30 mouse cellular contexts compared by ENCODE assay signal in the genomic region with DNA sequence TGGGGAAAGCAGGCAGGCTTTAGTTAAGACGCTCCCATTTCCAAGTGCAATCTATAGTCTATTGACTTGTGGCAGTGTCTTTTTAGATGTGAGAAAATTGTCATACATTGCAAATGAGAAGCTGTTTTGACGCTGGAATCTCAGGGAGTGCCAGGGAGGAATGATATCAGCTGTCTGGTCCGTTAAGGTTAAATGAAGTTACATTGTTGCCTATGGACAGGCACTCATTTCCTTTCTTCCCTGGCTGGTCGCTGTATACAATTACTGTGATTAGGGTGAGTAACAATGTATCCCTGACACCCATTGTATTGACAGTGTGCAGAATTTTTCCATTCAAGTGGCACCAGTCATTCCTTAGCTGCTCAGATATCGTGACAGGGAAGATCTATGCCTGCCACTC.
"Had no signal": no experiment of that assay in that cellular context is flagged by ENCODE, and none has a peak within 500 bp of the region (broad histone marks: within the 10 kb centered on the region; RNA-seq: fewer than 3 reads in every experiment).

No protein-coding gene starts in this region.

- H3K27me3 ChIP-seq: limb, embryonic 12.5 days; limb, embryonic 13.5 days; limb, embryonic 15.5 days; liver, embryonic 12.5 days; liver, embryonic 13.5 days; liver, embryonic 15.5 days; megakaryocyte, embryonic 14.5 days had no signal

- H3K27ac ChIP-seq: left cerebral cortex, adult 2 months; limb, embryonic 10.5 days; limb, embryonic 12.5 days; limb, embryonic 13.5 days; limb, embryonic 15.5 days; liver, embryonic 12.5 days; liver, embryonic 13.5 days; liver, embryonic 14.5 days; liver, embryonic 15.5 days; lung, embryonic 15.5 days; macrophage; midbrain, embryonic 10.5 days; midbrain, embryonic 12.5 days; midbrain, embryonic 13.5 days had no signal

- H3K9ac ChIP-seq: limb, embryonic 12.5 days; limb, embryonic 13.5 days; limb, embryonic 15.5 days; liver, embryonic 12.5 days; liver, embryonic 13.5 days; liver, embryonic 14.5 days; liver, embryonic 15.5 days; liver, postnatal 0 days; lung, embryonic 14.5 days; lung, embryonic 15.5 days; midbrain, embryonic 12.5 days; midbrain, embryonic 13.5 days had no signal

- H3K4me3 ChIP-seq: left cerebral cortex, adult 2 months; limb, embryonic 10.5 days; limb, embryonic 12.5 days; limb, embryonic 13.5 days; limb, embryonic 15.5 days; liver, embryonic 12.5 days; liver, embryonic 13.5 days; liver, embryonic 15.5 days; lung, embryonic 15.5 days; megakaryocyte, embryonic 14.5 days; midbrain, embryonic 10.5 days; midbrain, embryonic 12.5 days; midbrain, embryonic 13.5 days; myocyte had no signal

- DNase-seq: left cerebral cortex, postnatal 4 days; liver; liver, embryonic 13.5 days; liver, postnatal 0 days; lung, adult 18-20 months; lung, adult 2 months; lung, embryonic 14.5 days; lung, postnatal 10 days; lung, postnatal 14 days; lung, postnatal 36 days; lung, postnatal 4 days; midbrain, embryonic 14.5 days had no signal

- H3K9me3 ChIP-seq: limb, embryonic 10.5 days; limb, embryonic 12.5 days; limb, embryonic 13.5 days; limb, embryonic 15.5 days; liver, embryonic 12.5 days; liver, embryonic 13.5 days; liver, embryonic 15.5 days; lung, embryonic 15.5 days; megakaryocyte, embryonic 14.5 days; midbrain, embryonic 10.5 days; midbrain, embryonic 12.5 days; midbrain, embryonic 13.5 days had no signal

- H3K4me2 ChIP-seq: limb, embryonic 12.5 days; limb, embryonic 13.5 days; limb, embryonic 15.5 days; liver, embryonic 11.5 days; liver, embryonic 12.5 days; liver, embryonic 13.5 days; liver, embryonic 15.5 days; lung, embryonic 14.5 days; lung, embryonic 15.5 days; midbrain, embryonic 12.5 days; midbrain, embryonic 13.5 days had no signal

- ATAC-seq: liver, embryonic 12.5 days; liver, postnatal 0 days; lung, postnatal 0 days; midbrain, embryonic 13.5 days; midbrain, embryonic 16.5 days had no signal

- H3K36me3 ChIP-seq: limb, embryonic 10.5 days; limb, embryonic 12.5 days; limb, embryonic 13.5 days; limb, embryonic 15.5 days; liver, embryonic 12.5 days; liver, embryonic 13.5 days; liver, embryonic 15.5 days; lung, embryonic 15.5 days; midbrain, embryonic 10.5 days; midbrain, embryonic 12.5 days; midbrain, embryonic 13.5 days had no signal

- H3K4me1 ChIP-seq: limb, embryonic 10.5 days; limb, embryonic 12.5 days; limb, embryonic 13.5 days; limb, embryonic 15.5 days; liver, embryonic 12.5 days; liver, embryonic 13.5 days; liver, embryonic 15.5 days; lung, embryonic 15.5 days; megakaryocyte, embryonic 14.5 days; midbrain, embryonic 10.5 days; midbrain, embryonic 12.5 days; midbrain, embryonic 13.5 days had no signal
